Mouse (Mus musculus) forebrain, postnatal 0 days (tissue): Measurements from ENCODE around the gene Hivep3. TPM values are rescaled to one million over a fixed set of nuclear protein-coding genes. Genes with fewer than 3 reads are reported as not detected.

Experiments
- ATAC-seq: fragments of 200-750 bp; cut with Nextera tagmentation; 2 replicates; pipeline ENCODE4 v1.8.0; 2017; ENCODE audit warnings: mild to moderate bottlenecking, moderate library complexity
- DNase-seq: peaks from one replicate; pipeline ENCODE4 v3.0.0-alpha.2; 2015
- H3K27ac ChIP-seq: fragments of 300-500 bp; sonication (generic); 2 replicates; pipeline ENCODE4 v1.5.1; 2014; ENCODE audit warnings: low read depth, mild to moderate bottlenecking, antibody characterized with exemption, low read length, moderate library complexity, mixed read lengths
- H3K27me3 ChIP-seq: fragments of 300-500 bp; sonication (generic); 2 replicates; pipeline ENCODE4 v1.6.1; 2014; ENCODE audit warnings: mild to moderate bottlenecking, low read length, mixed read lengths; ENCODE audit not compliant: insufficient read depth
- H3K36me3 ChIP-seq: fragments of 300-500 bp; sonication (generic); 2 replicates; pipeline ENCODE4 v1.6.1; 2014; ENCODE audit warnings: mild to moderate bottlenecking, moderate library complexity; ENCODE audit not compliant: insufficient read depth
- H3K4me1 ChIP-seq: fragments of 300-500 bp; sonication (generic); 2 replicates; pipeline ENCODE4 v1.6.1; 2014; ENCODE audit warnings: antibody characterized with exemption; ENCODE audit not compliant: insufficient read depth
- H3K4me2 ChIP-seq: fragments of 300-500 bp; sonication (generic); 2 replicates; pipeline ENCODE4 v1.6.1; 2014; ENCODE audit warnings: low read depth, mild to moderate bottlenecking, moderate library complexity
- H3K4me3 ChIP-seq: fragments of 300-500 bp; sonication (generic); 2 replicates; pipeline ENCODE4 v1.5.1; 2014; ENCODE audit warnings: low read depth, low read length, mixed read lengths
- H3K9ac ChIP-seq: fragments of 300-500 bp; sonication (generic); 2 replicates; pipeline ENCODE4 v1.6.1; 2014; ENCODE audit warnings: mild to moderate bottlenecking
- H3K9me3 ChIP-seq: fragments of 300-500 bp; sonication (generic); 2 replicates; pipeline ENCODE4 v1.6.1; 2016; ENCODE audit warnings: low read length
- CTCF ChIP-seq: sonication (generic); IDR thresholded peaks from 2 replicates; pipeline ENCODE4 v1.5.1; 2016; ENCODE audit warnings: antibody characterized with exemption, control low read depth, low read depth
- WGBS: fragments of 180-500 bp; shearing (Covaris S2); extraction: QIAGEN DNeasy Blood & Tissue Kit; methylation state at CpG from one replicate; pipeline ENCODE4 v1.1.7; 2014; 5-methylcytosine and 5-hydroxymethylcytosine counted together
- polyA plus RNA-seq: library from polyadenylated mRNA; unstranded; fragments of >200 nt; fragmentation: Nextera tagmentation; extraction: Ambion mirVana; gene quantifications from 2 replicates; pipeline ENCODE4 v1.2.1, GENCODE M21; 2015
- total RNA-seq: library from RNA; depleted of rRNA; stranded (reverse); fragments of >200 nt; gene quantifications from 2 replicates; pipeline ENCODE4 v1.2.3, GENCODE M21; 2014

The Hivep3 gene
- total and polyA plus RNA-seq, 2 experiments from 2014 or later: 16.9 to 21.3 TPM

DNA sequence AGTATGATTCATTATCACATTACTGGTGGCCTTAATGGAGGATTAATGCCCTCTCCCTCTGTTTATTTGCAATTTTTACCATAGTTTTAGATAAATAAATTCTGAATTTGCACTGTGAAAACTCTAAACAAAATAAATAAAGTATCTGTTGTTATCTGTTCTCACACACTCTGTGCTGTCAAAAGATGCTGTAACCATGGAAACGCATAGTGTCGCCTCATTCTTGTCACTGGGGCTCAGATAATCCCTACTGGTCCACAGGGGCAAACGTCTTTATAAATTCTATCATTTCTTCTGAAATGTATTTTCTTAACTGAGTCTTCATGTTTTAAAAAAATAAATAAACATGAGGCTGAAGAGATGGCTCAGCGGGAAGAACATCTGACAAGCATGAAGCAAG lies 23.4 kb upstream of the Hivep3 start:
- no peak overlapping the region for H3K27ac ChIP-seq
- no peaks in the 10 kb centered on the region for H3K4me1 ChIP-seq
- H3K9me3 ChIP-seq: no peaks in the 10 kb centered on the region
- no peak overlapping the region for H3K4me2 ChIP-seq
- H3K9ac ChIP-seq: no peak overlapping the region
- no peaks in the 10 kb centered on the region for H3K27me3 ChIP-seq
- TF ChIP-seq CTCF: no peak
- 55% methylated on average over 4 of the region's 4 CpGs for WGBS
- DNase-seq (peak; percentile 18), ATAC-seq (no peak)
- no peaks in the 10 kb centered on the region for H3K36me3 ChIP-seq
- no peak overlapping the region for H3K4me3 ChIP-seq

- ATAC-seq (peak; percentile 69), DNase-seq (peak; percentile 52)
- no peaks in the 10 kb centered on the region for H3K9me3 ChIP-seq
- H3K4me2 ChIP-seq: no peak overlapping the region
- H3K27me3 ChIP-seq: no peaks in the 10 kb centered on the region
- no peak overlapping the region for H3K27ac ChIP-seq
- no peak for TF ChIP-seq CTCF
- no peak overlapping the region for H3K9ac ChIP-seq
- no peaks in the 10 kb centered on the region for H3K4me1 ChIP-seq
- WGBS: 61% methylated on average over 11 of the region's 11 CpGs
- H3K4me3 ChIP-seq: no peak overlapping the region
- no peaks in the 10 kb centered on the region for H3K36me3 ChIP-seq
Observed at GRCm38 (mm10) chr4:119717443-119717842, 16.1 kb upstream of the Hivep3 start.

- WGBS: 53% methylated on average over 3 of the region's 3 CpGs
- H3K9ac ChIP-seq: no peak overlapping the region
- no peak for TF ChIP-seq CTCF
- no peak for DNase-seq
- no peaks in the 10 kb centered on the region for H3K36me3 ChIP-seq
- no peak overlapping the region for H3K4me3 ChIP-seq
- ATAC-seq: peak; percentile 56; the same call in 1 of the 2 replicates
- H3K27me3 ChIP-seq: no peaks in the 10 kb centered on the region
- H3K9me3 ChIP-seq: no peaks in the 10 kb centered on the region
- H3K4me2 ChIP-seq: no peak overlapping the region
- no peak overlapping the region for H3K27ac ChIP-seq
- no peaks in the 10 kb centered on the region for H3K4me1 ChIP-seq
Observed at GRCm38 (mm10) chr4:119721531-119721930, 12.1 kb upstream of the Hivep3 start.

DNA sequence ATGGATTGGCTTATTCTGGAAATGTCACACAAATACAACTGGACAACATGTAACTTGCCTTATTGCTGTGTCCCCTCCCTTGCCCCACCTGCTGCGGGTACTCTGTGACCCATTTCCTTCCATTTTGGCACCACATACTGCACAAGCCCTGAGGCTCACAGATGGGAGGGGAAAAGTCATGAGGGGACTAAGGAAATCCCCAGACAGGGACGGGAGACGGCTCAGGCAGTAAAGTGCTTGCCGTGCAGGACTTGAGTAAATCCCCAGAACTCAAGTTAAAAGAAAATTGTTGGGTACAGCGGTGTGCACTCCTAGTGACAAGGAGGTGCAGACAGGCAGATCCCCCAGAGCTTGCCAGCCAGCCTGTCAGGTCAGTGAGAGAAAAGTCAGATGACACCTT lies 7.5 kb upstream of the Hivep3 start:
- no peaks in the 10 kb centered on the region for H3K27me3 ChIP-seq
- no peak overlapping the region for H3K27ac ChIP-seq
- no peak overlapping the region for H3K9ac ChIP-seq
- DNase-seq (no peak), ATAC-seq (no peak)
- no peak overlapping the region for H3K4me2 ChIP-seq
- no peaks in the 10 kb centered on the region for H3K36me3 ChIP-seq
- 68% methylated on average over 5 of the region's 5 CpGs for WGBS
- H3K4me3 ChIP-seq: no peak overlapping the region
- TF ChIP-seq CTCF: no peak
- no peaks in the 10 kb centered on the region for H3K9me3 ChIP-seq
- no peaks in the 10 kb centered on the region for H3K4me1 ChIP-seq

- H3K27ac ChIP-seq: no peak overlapping the region
- no peaks in the 10 kb centered on the region for H3K36me3 ChIP-seq
- H3K9me3 ChIP-seq: no peaks in the 10 kb centered on the region
- DNase-seq (no peak), ATAC-seq (no peak)
- H3K4me3 ChIP-seq: no peak overlapping the region
- WGBS: 78% methylated on average over 2 of the region's 2 CpGs
- H3K27me3 ChIP-seq: no peaks in the 10 kb centered on the region
- no peak overlapping the region for H3K4me2 ChIP-seq
- TF ChIP-seq CTCF: no peak
- no peak overlapping the region for H3K9ac ChIP-seq
- H3K4me1 ChIP-seq: no peaks in the 10 kb centered on the region
Observed at GRCm38 (mm10) chr4:119727871-119728270, 5.7 kb upstream of the Hivep3 start.

GRCm38 (mm10) chr4:119733942-119734341 lies 358 bp downstream of the Hivep3 start:
- Histone ChIP-seq H3K4me3 (peak overlapping the region; percentile 92), H3K9me3 (no peaks in the 10 kb centered on the region), H3K4me2 (peak overlapping the region; percentile 96), H3K9ac (peak overlapping the region; percentile 69), H3K36me3 (no peaks in the 10 kb centered on the region), H3K4me1 (no peaks in the 10 kb centered on the region), H3K27ac (peak overlapping the region; percentile 59; the same call in 1 of the 2 replicates), H3K27me3 (no peaks in the 10 kb centered on the region)
- ATAC-seq: no peak; the same call in 1 of the 2 replicates
- WGBS: 1% methylated on average over 44 of the region's 44 CpGs
- DNase-seq: no peak
- TF ChIP-seq CTCF: no peak

DNA sequence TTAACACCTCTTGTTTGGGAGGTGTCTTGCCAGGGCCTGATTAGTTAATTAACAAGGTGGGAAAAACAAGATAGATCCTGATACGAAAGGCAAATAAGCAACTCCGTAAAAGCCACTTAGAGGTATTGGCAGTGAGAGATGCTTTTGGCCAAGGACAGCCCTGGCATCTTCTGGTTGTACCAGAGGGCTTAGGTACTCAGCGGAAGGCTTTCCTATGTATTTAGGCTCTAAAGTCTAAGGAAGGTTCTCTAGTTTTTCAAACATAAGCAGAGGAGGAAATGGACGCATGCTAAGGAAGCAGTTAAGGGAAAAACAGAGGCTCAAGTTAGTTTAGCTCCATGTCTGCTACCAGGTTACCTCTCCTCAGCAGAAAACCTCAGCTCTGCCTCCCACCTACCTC lies 768 bp downstream of the Hivep3 start:
- peak; percentile 32 for DNase-seq
- TF ChIP-seq CTCF: no peak

More for the DNA sequence above, 768 bp downstream of the Hivep3 start:
- WGBS: 16% methylated on average over 4 of the region's 4 CpGs
- Histone ChIP-seq H3K27ac (no peak overlapping the region), H3K9ac (peak overlapping the region; percentile 69), H3K4me2 (peak overlapping the region; percentile 96), H3K36me3 (no peaks in the 10 kb centered on the region), H3K27me3 (no peaks in the 10 kb centered on the region), H3K9me3 (no peaks in the 10 kb centered on the region), H3K4me3 (peak overlapping the region; percentile 92), H3K4me1 (no peaks in the 10 kb centered on the region)
- ATAC-seq: no peak
